Mouse (Mus musculus) hindbrain, embryonic 16.5 days (tissue): ENCODE results near the gene Abtb2. TPM values are rescaled to one million over a fixed set of nuclear protein-coding genes. Genes with fewer than 3 reads are reported as not detected.

Experiments used
- ATAC-seq: fragments of 200-750 bp; cut with Nextera tagmentation; 2 replicates; pipeline ENCODE4 v1.8.0; 2017; ENCODE audit warnings: moderate TSS enrichment, moderate library complexity
- H3K27ac ChIP-seq: fragments of 300-500 bp; sonication (generic); 2 replicates; pipeline ENCODE4 v1.5.1; 2014; ENCODE audit warnings: low read depth, mild to moderate bottlenecking, control low read depth, low read length, moderate library complexity
- H3K27me3 ChIP-seq: fragments of 300-500 bp; sonication (generic); replicated peaks from 2 replicates; pipeline ENCODE4 v1.6.1; 2014; ENCODE audit warnings: low read length; ENCODE audit not compliant: control insufficient read depth, insufficient read depth
- H3K36me3 ChIP-seq: fragments of 300-500 bp; sonication (generic); 2 replicates; pipeline ENCODE4 v1.6.1; 2014; ENCODE audit warnings: mild to moderate bottlenecking, low read length, moderate library complexity, mixed read lengths; ENCODE audit not compliant: control insufficient read depth, insufficient read depth
- H3K4me1 ChIP-seq: fragments of 300-500 bp; sonication (generic); 2 replicates; pipeline ENCODE4 v1.6.1; 2014; ENCODE audit warnings: low read depth, low read length; ENCODE audit not compliant: control insufficient read depth, insufficient read depth
- H3K4me2 ChIP-seq: fragments of 300-500 bp; sonication (generic); 2 replicates; pipeline ENCODE4 v1.6.1; 2014; ENCODE audit warnings: mild to moderate bottlenecking, low read length, control low read depth, moderate library complexity
- H3K4me3 ChIP-seq: fragments of 300-500 bp; sonication (generic); 2 replicates; pipeline ENCODE4 v1.5.1; 2014; ENCODE audit warnings: mild to moderate bottlenecking, low read length, control low read depth, moderate library complexity
- H3K9ac ChIP-seq: fragments of 300-500 bp; sonication (generic); 2 replicates; pipeline ENCODE4 v1.6.1; 2014; ENCODE audit warnings: low read depth, mild to moderate bottlenecking, control low read depth, low read length, moderate library complexity
- H3K9me3 ChIP-seq: fragments of 300-500 bp; sonication (generic); 2 replicates; pipeline ENCODE4 v1.6.1; 2014; ENCODE audit warnings: mild to moderate bottlenecking, low read length, moderate library complexity; ENCODE audit not compliant: control insufficient read depth
- WGBS: fragments of 180-500 bp; shearing (Covaris S2); extraction: QIAGEN DNeasy Blood & Tissue Kit; methylation state at CpG from one replicate; pipeline ENCODE4 v1.1.7; 2014; 5-methylcytosine and 5-hydroxymethylcytosine counted together
- polyA plus RNA-seq: library from polyadenylated mRNA; unstranded; fragments of >200 nt; fragmentation: Nextera tagmentation; extraction: Ambion mirVana; gene quantifications from 2 replicates; pipeline ENCODE4 v1.2.1, GENCODE M21; 2015

Abtb2 gene
- polyA plus RNA-seq, 1 experiment from 2014 or later, result 10.0 TPM

DNA sequence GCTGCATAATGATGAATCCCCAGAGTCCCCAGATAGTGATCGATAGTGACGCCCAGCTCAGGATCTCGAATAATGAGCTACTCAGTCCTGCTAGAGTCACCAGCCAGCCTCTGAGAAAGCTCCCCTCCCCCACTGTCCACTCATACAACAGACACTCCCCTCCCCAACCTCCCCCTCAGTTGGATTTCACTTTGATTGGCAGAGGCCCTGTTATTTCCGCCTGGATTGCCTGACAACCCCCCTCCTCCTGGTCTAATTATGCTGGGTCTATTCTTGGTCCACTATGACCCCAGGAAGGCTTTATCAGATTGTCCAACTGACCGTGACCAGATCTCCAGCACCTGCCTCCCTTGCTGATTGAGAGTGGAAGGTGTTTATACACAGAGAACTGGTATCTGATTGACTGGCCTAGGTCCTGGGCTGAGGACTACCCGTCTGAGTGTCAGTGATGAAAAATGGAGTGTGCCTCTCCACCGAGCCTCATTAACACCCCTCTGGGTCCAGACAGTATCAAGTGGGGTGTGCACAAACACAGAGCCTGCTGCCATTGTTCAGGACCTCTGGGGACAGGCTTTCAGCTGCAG lies 59.3 kb downstream of the Abtb2 start:
- no peak overlapping the region for H3K4me2 ChIP-seq
- H3K27ac ChIP-seq, result no peak overlapping the region
- 14% methylated on average over 7 of the region's 7 CpGs for WGBS
- no peaks in the 10 kb centered on the region for H3K27me3 ChIP-seq
- H3K9ac ChIP-seq, result no peak overlapping the region; the same call in 1 of the 2 replicates
- H3K9me3 ChIP-seq, result no peaks in the 10 kb centered on the region
- H3K4me1 ChIP-seq, result peaks cover 16% of the 10 kb centered on the region
- peak; percentile 65 for ATAC-seq
- H3K4me3 ChIP-seq, result no peak overlapping the region
- no peaks in the 10 kb centered on the region for H3K36me3 ChIP-seq

DNA sequence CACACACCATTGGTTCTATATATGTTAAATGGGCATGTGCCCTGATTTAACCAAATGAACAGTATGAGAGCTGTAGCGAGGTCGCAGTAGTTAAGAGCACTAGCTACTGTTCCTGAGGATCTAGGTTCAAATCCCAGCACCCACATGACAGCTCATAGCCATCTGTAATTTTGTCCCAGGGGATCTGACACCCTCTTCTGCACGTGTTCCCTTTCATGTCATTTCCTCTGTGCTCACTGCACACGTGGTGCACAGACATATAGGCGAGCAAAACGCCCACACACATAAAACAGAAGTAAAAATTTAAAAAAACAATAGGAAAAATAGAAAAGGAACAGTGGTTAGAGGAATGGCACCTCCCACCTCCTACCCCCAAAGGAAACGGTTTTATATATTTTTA lies 61.0 kb downstream of the Abtb2 start:
- Histone ChIP-seq H3K4me3 (no peak overlapping the region), H3K4me1 (peaks cover 16% of the 10 kb centered on the region), H3K27me3 (no peaks in the 10 kb centered on the region), H3K27ac (no peak overlapping the region), H3K9ac (no peak overlapping the region), H3K4me2 (no peak overlapping the region), H3K36me3 (no peaks in the 10 kb centered on the region), H3K9me3 (no peaks in the 10 kb centered on the region)
- no peak for ATAC-seq
- 84% methylated on average over 7 of the region's 7 CpGs for WGBS

DNA sequence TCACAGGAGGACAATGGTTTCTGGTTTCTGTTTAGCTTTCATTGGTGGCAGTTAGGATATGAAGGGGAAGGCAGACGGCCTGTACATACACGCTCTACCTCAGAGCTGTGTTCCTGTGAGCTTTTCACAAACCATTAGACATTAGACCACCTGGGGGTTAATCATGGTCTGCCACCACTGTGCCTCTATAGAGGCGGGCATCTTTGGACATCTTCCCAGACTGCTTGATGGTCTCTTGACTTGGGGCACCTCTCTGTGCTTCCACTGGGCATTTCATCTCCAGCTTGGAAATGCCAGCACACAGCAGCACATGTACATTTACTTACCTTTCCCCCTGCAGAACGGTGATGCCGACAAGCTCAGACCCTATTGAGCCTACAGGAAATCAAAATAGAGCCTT lies 63.8 kb downstream of the Abtb2 start:
- Histone ChIP-seq H3K36me3 (no peaks in the 10 kb centered on the region), H3K27me3 (no peaks in the 10 kb centered on the region), H3K4me2 (no peak overlapping the region), H3K9me3 (no peaks in the 10 kb centered on the region), H3K4me3 (no peak overlapping the region), H3K27ac (no peak overlapping the region), H3K4me1 (peaks cover 9% of the 10 kb centered on the region), H3K9ac (no peak overlapping the region)
- ATAC-seq, result no peak
- 58% methylated on average over 5 of the region's 5 CpGs for WGBS

GRCm38 (mm10) chr2:103631293-103631717 lies 65.2 kb downstream of the Abtb2 start:
- no peaks in the 10 kb centered on the region for H3K27me3 ChIP-seq
- H3K27ac ChIP-seq, result no peak overlapping the region
- WGBS, result 69% methylated on average over 7 of the region's 7 CpGs
- H3K36me3 ChIP-seq, result no peaks in the 10 kb centered on the region
- no peaks in the 10 kb centered on the region; the same call in 1 of the 2 replicates for H3K4me1 ChIP-seq
- ATAC-seq, result no peak
- H3K9me3 ChIP-seq, result no peaks in the 10 kb centered on the region
- H3K4me2 ChIP-seq, result no peak overlapping the region
- no peak overlapping the region for H3K9ac ChIP-seq
- no peak overlapping the region for H3K4me3 ChIP-seq

- WGBS, result 89% methylated on average over 5 of the region's 6 CpGs
- H3K36me3 ChIP-seq, result no peaks in the 10 kb centered on the region
- no peak overlapping the region for H3K9ac ChIP-seq
- no peak overlapping the region for H3K4me3 ChIP-seq
- no peak for ATAC-seq
- no peak overlapping the region for H3K27ac ChIP-seq
- no peaks in the 10 kb centered on the region for H3K27me3 ChIP-seq
- no peak overlapping the region for H3K4me2 ChIP-seq
- H3K4me1 ChIP-seq, result peaks cover 3% of the 10 kb centered on the region
- no peaks in the 10 kb centered on the region for H3K9me3 ChIP-seq
Observed at GRCm38 (mm10) chr2:103632136-103632925, 66.2 kb downstream of the Abtb2 start.

DNA sequence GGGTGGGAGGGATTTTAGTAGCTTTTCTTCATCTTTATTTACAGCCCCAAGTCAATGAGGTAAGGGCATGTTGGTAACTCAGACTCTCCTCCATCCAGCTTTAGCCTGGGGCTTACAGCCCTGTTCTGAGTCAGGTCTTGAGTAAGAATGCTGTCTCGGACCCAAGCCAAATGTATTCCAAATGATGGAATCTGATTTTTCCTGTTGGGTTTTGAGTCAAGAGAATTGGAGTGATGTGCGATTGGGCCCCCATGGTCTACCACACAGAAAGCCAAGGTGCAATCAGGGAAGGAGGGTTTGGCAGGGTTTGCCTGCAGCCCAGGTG lies 66.8 kb downstream of the Abtb2 start:
- no peak overlapping the region for H3K4me2 ChIP-seq
- WGBS, result 92% methylated on average over 2 of the region's 2 CpGs
- no peak for ATAC-seq

DNA sequence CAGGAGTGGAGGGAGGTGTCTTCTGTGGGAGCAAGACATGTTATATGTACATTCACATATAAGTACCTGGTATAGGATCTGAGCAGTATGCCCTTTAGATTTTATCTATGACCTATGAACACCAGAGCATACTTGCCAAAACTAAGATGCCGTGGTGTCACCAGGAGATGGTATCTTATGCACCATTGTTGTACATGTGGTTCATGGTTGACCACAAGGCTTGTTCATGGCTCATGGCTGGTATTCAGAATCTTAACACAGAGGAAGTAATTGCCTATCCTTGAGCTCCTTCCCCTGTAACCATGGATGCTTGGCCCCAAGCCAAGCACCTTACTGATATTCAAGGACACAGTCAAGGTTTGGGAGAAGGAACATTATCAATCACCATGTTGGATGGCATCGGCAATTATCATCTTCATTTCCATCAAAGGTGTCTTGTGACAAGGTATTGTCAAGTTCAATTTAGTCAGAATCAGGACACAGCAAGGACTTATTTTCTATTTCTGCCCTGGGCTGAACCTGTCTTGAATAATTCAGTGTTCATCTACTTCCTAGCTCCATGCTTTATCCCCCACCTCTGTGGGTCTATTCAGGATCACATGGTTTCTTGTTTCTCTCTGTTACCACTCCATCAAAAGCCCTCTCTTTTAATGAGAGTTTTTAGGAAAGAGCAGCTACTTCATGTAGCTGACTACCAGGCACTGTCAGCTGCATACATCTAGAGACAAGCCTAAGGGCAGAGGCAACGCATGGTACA lies 69.8 kb downstream of the Abtb2 start:
- ATAC-seq, result no peak
- H3K27me3 ChIP-seq, result no peaks in the 10 kb centered on the region
- H3K4me2 ChIP-seq, result no peak overlapping the region
- no peak overlapping the region for H3K4me3 ChIP-seq
- no peaks in the 10 kb centered on the region for H3K9me3 ChIP-seq
- H3K36me3 ChIP-seq, result no peaks in the 10 kb centered on the region
- H3K9ac ChIP-seq, result no peak overlapping the region
- H3K27ac ChIP-seq, result no peak overlapping the region
- WGBS, result 82% methylated on average over 3 of the region's 3 CpGs
- peaks cover 8% of the 10 kb centered on the region for H3K4me1 ChIP-seq

More for the DNA sequence above, 66.8 kb downstream of the Abtb2 start:
- Histone ChIP-seq H3K9me3 (no peaks in the 10 kb centered on the region), H3K36me3 (no peaks in the 10 kb centered on the region), H3K27me3 (no peaks in the 10 kb centered on the region), H3K4me1 (peaks cover 8% of the 10 kb centered on the region), H3K27ac (no peak overlapping the region), H3K4me3 (no peak overlapping the region), H3K9ac (no peak overlapping the region)

DNA sequence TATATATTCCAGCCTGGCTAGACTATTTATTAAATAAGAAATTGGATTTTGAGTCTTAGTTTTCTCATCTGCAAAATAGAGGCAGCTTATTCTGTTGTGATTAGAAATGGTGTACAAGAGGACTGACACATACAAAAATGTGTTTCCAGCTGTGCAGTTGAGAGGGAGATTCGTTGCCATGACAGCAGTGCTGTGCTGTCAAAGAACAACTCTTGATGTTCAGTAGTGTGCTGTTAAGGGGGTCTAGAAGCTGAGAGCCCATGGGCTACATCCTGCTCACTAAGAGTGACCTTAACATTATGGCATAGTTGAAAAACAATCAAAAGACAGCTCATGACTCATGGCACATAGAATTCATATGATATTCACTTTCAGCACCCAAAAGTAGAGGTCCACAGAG lies 71.3 kb downstream of the Abtb2 start:
- no peaks in the 10 kb centered on the region for H3K27me3 ChIP-seq
- H3K4me1 ChIP-seq, result peaks cover 8% of the 10 kb centered on the region
- whole genome bisulfite sequencing, result 48% methylated on average over 1 of the region's 1 CpGs
- H3K4me3 ChIP-seq, result no peak overlapping the region
- H3K36me3 ChIP-seq, result no peaks in the 10 kb centered on the region
- H3K9me3 ChIP-seq, result no peaks in the 10 kb centered on the region
- H3K27ac ChIP-seq, result no peak overlapping the region
- no peak overlapping the region for H3K9ac ChIP-seq
- no peak overlapping the region for H3K4me2 ChIP-seq
- peak; percentile 64 for ATAC-seq

DNA sequence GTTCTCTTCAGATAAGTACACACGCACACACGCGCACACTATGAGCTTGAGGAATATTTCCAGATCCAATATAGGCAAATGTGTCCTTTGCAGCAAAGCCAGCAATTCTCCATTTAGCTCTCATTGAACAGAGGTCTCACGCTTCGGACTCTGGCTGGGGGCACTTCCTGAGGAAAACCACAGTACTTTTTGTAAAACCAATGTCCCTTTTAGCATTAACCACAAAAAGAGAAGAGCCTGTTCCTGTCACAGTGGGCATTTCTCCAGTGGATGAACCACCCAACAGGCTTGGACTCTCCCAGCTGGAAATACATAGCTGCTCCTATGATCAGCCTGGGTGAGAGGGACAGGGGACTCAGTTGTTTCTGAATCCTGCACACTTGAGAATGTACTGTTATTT lies 71.8 kb downstream of the Abtb2 start:
- ATAC-seq, result no peak
- Histone ChIP-seq H3K4me1 (peaks cover 8% of the 10 kb centered on the region), H3K9me3 (no peaks in the 10 kb centered on the region), H3K27me3 (no peaks in the 10 kb centered on the region), H3K4me2 (no peak overlapping the region), H3K9ac (no peak overlapping the region), H3K36me3 (no peaks in the 10 kb centered on the region), H3K27ac (no peak overlapping the region), H3K4me3 (no peak overlapping the region)
- 96% methylated on average over 5 of the region's 5 CpGs for WGBS
